Mouse (Mus musculus) forebrain, embryonic 13.5 days (tissue): ENCODE measurements around the gene Slc1a2. TPM values are rescaled to one million over a fixed set of nuclear protein-coding genes. Genes with fewer than 3 reads are reported as not detected.

ENCODE experiments used
- ATAC-seq: fragments of 200-750 bp; cut with Nextera tagmentation; 2 replicates; pipeline ENCODE4 v1.8.0; 2017
- H3K27ac ChIP-seq: fragments of 300-500 bp; sonication (generic); 2 replicates; pipeline ENCODE4 v1.5.1; 2015; ENCODE audit warnings: inconsistent platforms, mild to moderate bottlenecking, moderate library complexity
- H3K27me3 ChIP-seq: fragments of 300-500 bp; sonication (generic); 2 replicates; pipeline ENCODE4 v1.6.1; 2015; ENCODE audit warnings: mild to moderate bottlenecking, inconsistent platforms
- H3K36me3 ChIP-seq: fragments of 300-500 bp; sonication (generic); 2 replicates; pipeline ENCODE4 v1.6.1; 2015; ENCODE audit warnings: mild to moderate bottlenecking, inconsistent platforms; ENCODE audit not compliant: poor library complexity, severe bottlenecking
- H3K4me1 ChIP-seq: fragments of 300-500 bp; sonication (generic); 2 replicates; pipeline ENCODE4 v1.6.1; 2015; ENCODE audit warnings: inconsistent platforms
- H3K4me2 ChIP-seq: fragments of 300-500 bp; sonication (generic); 2 replicates; pipeline ENCODE4 v1.6.1; 2015; ENCODE audit warnings: inconsistent platforms, mild to moderate bottlenecking, moderate library complexity
- H3K4me3 ChIP-seq: fragments of 300-500 bp; sonication (generic); 2 replicates; pipeline ENCODE4 v1.5.1; 2015; ENCODE audit warnings: mild to moderate bottlenecking, inconsistent platforms
- H3K9ac ChIP-seq: fragments of 300-500 bp; sonication (generic); 2 replicates; pipeline ENCODE4 v1.6.1; 2015; ENCODE audit warnings: mild to moderate bottlenecking, inconsistent platforms
- H3K9me3 ChIP-seq: fragments of 300-500 bp; sonication (generic); replicated peaks from 2 replicates; pipeline ENCODE4 v1.6.1; 2016; ENCODE audit warnings: inconsistent platforms
- WGBS: fragments of 180-500 bp; shearing (Covaris S2); methylation state at CpG from one replicate; pipeline ENCODE4 v1.1.7; 2015; 5-methylcytosine and 5-hydroxymethylcytosine counted together
- polyA plus RNA-seq: library from polyadenylated mRNA; unstranded; fragments of >200 nt; fragmentation: Nextera tagmentation; extraction: Ambion mirVana; gene quantifications from 2 replicates; pipeline ENCODE4 v1.2.1, GENCODE M21; 2015

The Slc1a2 gene
- polyA plus RNA-seq, 1 experiment from 2014 or later = 10.8 TPM

DNA sequence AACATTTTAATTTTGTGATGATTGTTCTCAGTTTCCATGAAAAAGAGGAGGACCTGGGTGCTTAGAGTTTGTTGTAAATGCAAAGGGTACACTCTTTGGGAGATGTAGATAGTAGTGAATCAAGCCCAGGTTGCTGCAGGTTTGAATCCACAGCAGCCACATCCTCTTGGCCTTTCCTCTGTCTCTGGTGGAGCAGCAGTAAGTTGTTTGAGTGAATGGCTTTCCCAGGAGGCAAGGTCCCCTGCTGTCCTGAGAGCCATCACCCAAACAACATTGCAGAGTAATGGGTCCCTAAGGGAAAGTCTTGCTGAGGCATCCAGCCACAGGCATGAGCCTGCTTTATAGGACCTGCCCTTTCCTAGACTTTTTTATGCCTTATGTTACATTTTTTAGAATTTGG, 37.1 kb downstream of the Slc1a2 start:
- no peak overlapping the region for H3K4me3 ChIP-seq
- no peaks in the 10 kb centered on the region for H3K27me3 ChIP-seq
- H3K9me3 ChIP-seq = no peaks in the 10 kb centered on the region
- no peak overlapping the region for H3K4me2 ChIP-seq
- no peak for ATAC-seq
- H3K36me3 ChIP-seq = no peaks in the 10 kb centered on the region
- no peak overlapping the region for H3K9ac ChIP-seq
- no peak overlapping the region for H3K27ac ChIP-seq
- no peaks in the 10 kb centered on the region for H3K4me1 ChIP-seq

DNA sequence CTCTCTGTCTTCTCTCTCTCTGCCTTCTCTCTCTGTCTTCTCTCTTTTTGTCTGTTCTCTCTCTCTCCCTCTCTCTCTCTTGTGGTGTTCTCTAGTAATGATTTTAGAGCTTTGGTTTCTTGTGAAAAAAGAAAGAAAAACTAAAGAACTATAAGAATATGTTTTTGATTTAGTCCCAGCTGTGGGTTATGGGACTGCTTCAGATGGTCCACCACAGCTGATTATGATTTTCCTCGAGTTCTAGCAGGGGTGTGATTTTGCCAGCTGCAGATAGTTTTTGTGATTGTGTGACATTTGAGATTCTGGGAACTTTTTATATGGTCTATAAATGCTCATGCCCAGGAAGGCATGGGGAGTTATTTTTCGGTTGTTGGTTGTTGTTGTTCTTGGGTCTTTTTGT, 39.3 kb downstream of the Slc1a2 start:
- Histone ChIP-seq H3K27me3 (no peaks in the 10 kb centered on the region), H3K9me3 (no peaks in the 10 kb centered on the region), H3K9ac (no peak overlapping the region), H3K36me3 (no peaks in the 10 kb centered on the region), H3K4me3 (no peak overlapping the region), H3K4me2 (no peak overlapping the region), H3K27ac (no peak overlapping the region), H3K4me1 (no peaks in the 10 kb centered on the region)
- WGBS = 79% methylated on average over 2 of the region's 2 CpGs
- no peak for ATAC-seq

DNA sequence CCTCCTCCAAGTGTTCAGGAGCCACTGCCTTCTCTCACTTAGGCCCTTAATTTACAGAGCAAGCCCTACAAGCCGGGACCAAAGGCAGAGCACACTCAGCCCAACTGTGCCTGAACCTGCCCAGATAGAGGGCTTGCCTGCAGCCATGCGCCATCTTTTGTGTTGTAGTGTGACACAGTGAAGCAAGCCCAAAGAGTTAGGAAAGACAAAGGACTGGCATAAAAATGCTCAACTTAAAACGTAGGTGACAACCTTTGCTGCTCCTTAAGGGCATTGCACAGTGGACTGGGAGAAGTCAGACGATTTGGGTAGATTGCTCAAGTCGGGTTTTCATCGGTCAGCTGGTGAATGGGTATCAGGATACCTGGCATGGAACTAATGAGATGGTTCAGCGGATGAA, 41.5 kb downstream of the Slc1a2 start:
- H3K9ac ChIP-seq = no peak overlapping the region
- H3K4me3 ChIP-seq = no peak overlapping the region
- H3K27ac ChIP-seq = no peak overlapping the region
- no peaks in the 10 kb centered on the region for H3K36me3 ChIP-seq
- no peaks in the 10 kb centered on the region for H3K9me3 ChIP-seq
- ATAC-seq = no peak
- H3K4me2 ChIP-seq = no peak overlapping the region
- no peaks in the 10 kb centered on the region for H3K27me3 ChIP-seq
- WGBS = 85% methylated on average over 7 of the region's 7 CpGs
- H3K4me1 ChIP-seq = no peaks in the 10 kb centered on the region

DNA sequence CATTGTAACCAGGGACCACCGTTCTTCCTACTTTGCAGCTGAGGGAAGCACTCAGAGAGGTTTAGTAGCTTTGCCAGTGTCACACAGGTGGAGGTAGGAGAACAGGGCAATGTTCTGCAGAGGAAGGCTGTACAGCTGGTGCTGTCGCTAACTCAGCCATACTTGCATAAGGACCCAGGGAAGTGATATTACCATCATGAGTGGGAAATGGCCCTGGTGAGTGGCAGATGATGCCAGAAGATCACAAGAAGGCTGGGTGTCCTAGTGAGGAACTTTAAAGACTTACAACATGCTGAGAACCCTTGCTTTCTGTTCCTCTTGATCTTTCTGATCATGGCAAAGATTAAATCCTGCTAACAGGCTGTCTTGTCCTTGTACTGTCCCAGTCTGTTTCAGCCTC, 42.2 kb downstream of the Slc1a2 start:
- H3K4me3 ChIP-seq = no peak overlapping the region
- no peaks in the 10 kb centered on the region for H3K36me3 ChIP-seq
- no peak overlapping the region for H3K27ac ChIP-seq
- no peaks in the 10 kb centered on the region for H3K27me3 ChIP-seq
- H3K9ac ChIP-seq = no peak overlapping the region
- ATAC-seq = no peak
- WGBS = 89% methylated on average over 2 of the region's 2 CpGs
- no peak overlapping the region for H3K4me2 ChIP-seq
- no peaks in the 10 kb centered on the region for H3K9me3 ChIP-seq
- no peaks in the 10 kb centered on the region for H3K4me1 ChIP-seq

DNA sequence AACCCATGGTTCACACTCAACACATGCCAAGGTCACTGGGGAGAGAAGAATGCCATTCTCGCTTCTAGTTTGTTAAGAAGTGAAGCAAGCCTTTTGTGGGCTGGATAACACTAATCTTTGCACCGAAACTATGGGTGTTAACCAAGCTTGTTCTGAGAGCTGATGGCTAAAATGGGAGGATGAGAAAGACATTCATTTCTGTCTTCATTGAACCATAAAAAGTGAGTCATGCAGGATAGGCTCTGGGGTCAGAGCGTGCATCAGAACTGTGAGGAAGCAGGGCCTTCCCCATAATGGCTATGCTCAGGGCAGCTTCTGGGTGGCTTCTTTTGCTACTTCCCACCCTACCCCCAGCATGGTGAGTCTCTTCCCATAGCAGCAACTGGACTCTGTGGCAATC, 42.9 kb downstream of the Slc1a2 start:
- H3K27ac ChIP-seq = no peak overlapping the region
- no peak overlapping the region for H3K4me3 ChIP-seq
- no peaks in the 10 kb centered on the region for H3K4me1 ChIP-seq
- H3K36me3 ChIP-seq = no peaks in the 10 kb centered on the region
- no peak overlapping the region for H3K4me2 ChIP-seq
- no peak overlapping the region for H3K9ac ChIP-seq
- no peaks in the 10 kb centered on the region for H3K27me3 ChIP-seq
- ATAC-seq = no peak
- H3K9me3 ChIP-seq = no peaks in the 10 kb centered on the region
- WGBS = 86% methylated on average over 3 of the region's 3 CpGs

DNA sequence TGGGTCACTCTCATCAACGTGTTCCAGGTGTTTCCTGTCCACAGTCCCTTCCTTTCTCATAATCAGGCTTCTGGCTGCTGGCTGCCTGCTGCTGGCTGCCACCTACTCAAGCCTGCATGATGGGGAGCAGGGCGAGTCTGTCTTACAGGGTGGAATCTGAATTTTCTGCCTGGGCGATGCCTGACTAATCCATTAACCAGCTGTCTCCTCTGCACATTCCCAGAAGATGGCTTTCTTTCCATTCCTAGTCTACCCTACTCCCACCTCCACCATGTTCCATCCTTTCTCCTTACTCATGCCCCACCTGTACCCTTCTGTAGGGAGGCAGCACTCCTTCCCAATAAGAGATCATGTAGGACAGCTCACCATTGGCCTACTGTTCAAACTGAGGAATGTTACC, 45.1 kb downstream of the Slc1a2 start:
- Histone ChIP-seq H3K9me3 (no peaks in the 10 kb centered on the region), H3K36me3 (no peaks in the 10 kb centered on the region), H3K4me2 (no peak overlapping the region), H3K27ac (no peak overlapping the region), H3K27me3 (no peaks in the 10 kb centered on the region), H3K4me1 (no peaks in the 10 kb centered on the region), H3K9ac (no peak overlapping the region), H3K4me3 (no peak overlapping the region)
- 87% methylated on average over 3 of the region's 3 CpGs for WGBS
- ATAC-seq = no peak

DNA sequence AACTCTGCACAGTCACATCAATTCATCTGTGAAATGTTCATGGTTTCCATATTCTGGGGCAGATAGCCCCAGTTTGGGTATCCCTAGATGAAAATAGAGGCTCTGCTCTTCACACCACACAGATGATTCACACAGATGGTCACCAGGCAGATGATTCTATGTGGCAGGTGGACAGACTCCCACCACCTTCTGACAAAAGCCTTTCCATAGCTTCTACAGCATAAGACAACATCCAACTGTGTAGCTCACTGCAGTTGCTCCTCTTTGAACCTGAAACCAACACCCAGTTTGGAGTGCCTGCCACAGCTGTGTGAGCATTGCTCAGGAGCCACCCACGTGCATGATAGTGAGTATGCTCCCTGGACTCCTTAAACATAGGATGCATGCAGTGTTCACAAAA, 46.3 kb downstream of the Slc1a2 start:
- 83% methylated on average over 1 of the region's 1 CpGs for WGBS
- H3K27ac ChIP-seq = no peak overlapping the region
- ATAC-seq = no peak
- H3K4me2 ChIP-seq = no peak overlapping the region
- H3K4me1 ChIP-seq = no peaks in the 10 kb centered on the region
- H3K4me3 ChIP-seq = no peak overlapping the region
- no peaks in the 10 kb centered on the region for H3K36me3 ChIP-seq
- H3K27me3 ChIP-seq = no peaks in the 10 kb centered on the region
- no peaks in the 10 kb centered on the region for H3K9me3 ChIP-seq
- no peak overlapping the region for H3K9ac ChIP-seq

DNA sequence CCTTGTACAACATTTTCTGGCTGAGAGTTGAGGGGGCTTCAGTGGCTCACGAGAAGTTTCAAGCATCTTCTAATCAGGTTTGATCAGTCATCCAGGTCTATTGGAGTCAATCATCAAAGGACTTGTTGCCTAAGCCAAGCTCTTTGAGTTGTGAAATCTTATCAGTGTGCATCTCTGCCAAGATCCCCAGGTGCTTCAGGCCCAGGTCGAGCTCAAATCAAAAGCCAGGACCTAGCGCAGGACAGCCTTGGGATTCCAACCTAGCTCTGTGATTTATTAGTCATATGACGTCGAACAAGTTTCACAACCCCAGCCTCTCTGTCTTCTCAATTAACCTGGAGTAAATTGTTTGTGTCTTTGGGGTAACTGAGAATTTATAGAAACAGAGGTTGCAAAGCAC, 53.1 kb downstream of the Slc1a2 start:
- 90% methylated on average over 5 of the region's 5 CpGs for WGBS
- Histone ChIP-seq H3K4me2 (no peak overlapping the region), H3K27ac (no peak overlapping the region), H3K9ac (no peak overlapping the region), H3K4me3 (no peak overlapping the region), H3K9me3 (no peaks in the 10 kb centered on the region), H3K4me1 (no peaks in the 10 kb centered on the region), H3K27me3 (no peaks in the 10 kb centered on the region), H3K36me3 (no peaks in the 10 kb centered on the region)
- ATAC-seq = no peak

DNA sequence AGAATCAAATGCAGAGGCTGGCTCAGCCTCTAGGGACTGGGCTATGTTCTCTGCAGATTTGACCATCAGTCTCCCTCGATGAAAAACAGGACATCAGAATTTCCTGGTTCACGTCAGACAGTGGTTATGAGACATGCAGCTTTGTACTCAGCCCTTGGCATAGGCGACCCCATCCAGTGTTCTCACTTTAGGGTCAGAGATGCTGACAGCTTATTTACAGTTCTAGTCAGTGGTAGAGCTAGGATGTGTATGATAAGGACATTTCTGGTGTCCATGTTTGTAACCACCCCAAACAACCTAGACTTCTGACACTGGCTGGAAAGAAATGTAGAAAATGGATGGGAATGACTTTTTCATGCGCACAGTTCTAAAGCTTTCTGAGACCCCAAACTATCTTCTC, 53.6 kb downstream of the Slc1a2 start:
- Histone ChIP-seq H3K9ac (no peak overlapping the region), H3K4me3 (no peak overlapping the region), H3K9me3 (no peaks in the 10 kb centered on the region), H3K36me3 (no peaks in the 10 kb centered on the region), H3K27ac (no peak overlapping the region), H3K27me3 (no peaks in the 10 kb centered on the region), H3K4me2 (no peak overlapping the region), H3K4me1 (no peaks in the 10 kb centered on the region)
- no peak for ATAC-seq
- 83% methylated on average over 4 of the region's 4 CpGs for WGBS

DNA sequence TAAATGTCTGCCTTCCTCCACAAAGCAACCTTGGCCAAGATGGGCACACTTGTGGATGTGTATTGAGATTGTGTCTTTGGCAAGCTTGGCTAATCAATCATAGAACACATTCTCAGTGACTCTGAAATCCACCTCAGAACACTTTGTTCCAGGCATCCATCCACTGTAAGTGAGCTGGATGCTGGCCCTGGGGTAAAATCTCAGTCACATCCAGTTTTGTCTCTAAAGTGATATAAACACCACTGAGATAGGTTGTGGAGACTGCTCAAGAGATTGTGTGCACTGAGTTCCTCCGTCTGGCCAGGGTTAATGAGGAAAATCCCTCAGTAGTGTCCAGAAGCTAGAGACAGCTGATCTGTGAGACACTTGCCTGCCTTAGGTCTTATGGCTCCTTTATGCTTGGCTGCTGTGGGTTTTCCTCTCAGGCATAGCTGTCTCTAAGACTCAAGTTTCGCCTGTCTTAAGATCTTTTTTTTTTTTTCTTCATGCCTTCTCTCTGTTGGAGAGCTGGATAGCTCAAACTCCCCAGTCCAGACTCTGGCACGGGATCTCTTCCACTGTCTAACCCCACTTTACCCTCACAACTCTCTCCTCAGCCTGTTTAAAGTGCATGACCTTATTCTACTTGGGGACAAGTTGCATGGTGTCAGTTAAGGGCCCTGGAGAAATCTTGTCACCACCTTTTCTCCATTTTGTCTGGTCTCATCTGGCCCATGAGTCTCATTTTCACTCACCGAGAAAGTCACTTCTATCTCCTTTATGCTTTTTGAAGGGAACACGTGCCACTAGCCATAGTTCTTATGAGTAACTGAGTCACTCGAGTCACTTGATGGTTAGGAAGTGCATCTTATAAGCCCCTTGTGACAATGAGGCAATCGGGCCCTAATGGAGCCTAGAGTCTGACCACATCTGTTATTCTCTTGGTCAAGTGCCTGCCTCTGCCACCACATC, 54.5 kb downstream of the Slc1a2 start:
- WGBS = 85% methylated on average over 7 of the region's 7 CpGs
- Histone ChIP-seq H3K27ac (no peak overlapping the region), H3K9me3 (no peaks in the 10 kb centered on the region), H3K4me3 (no peak overlapping the region), H3K9ac (no peak overlapping the region), H3K27me3 (no peaks in the 10 kb centered on the region), H3K36me3 (no peaks in the 10 kb centered on the region), H3K4me1 (no peaks in the 10 kb centered on the region), H3K4me2 (no peak overlapping the region)
- ATAC-seq = no peak

DNA sequence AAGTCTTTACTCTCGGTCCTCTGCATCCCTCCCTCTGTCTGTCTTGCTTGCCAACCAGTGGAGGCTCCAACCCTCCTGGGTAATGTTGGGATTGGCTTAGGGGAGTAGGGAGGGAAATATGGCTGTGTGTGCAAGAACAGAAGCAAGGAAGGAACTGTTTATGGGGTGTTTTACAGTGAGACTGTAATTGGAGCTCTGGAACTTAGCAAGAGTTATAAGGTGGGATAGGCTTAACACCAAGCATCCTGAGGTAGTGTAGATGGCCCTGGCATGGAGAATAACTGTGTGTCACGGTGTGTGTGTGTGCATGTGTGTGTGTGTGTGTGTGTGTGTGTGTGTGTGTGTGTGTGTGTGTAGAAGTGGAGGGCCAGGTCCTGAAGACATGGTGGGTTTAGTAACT, 55.9 kb downstream of the Slc1a2 start:
- Histone ChIP-seq H3K4me2 (no peak overlapping the region), H3K9me3 (no peaks in the 10 kb centered on the region), H3K4me1 (no peaks in the 10 kb centered on the region), H3K27ac (no peak overlapping the region), H3K27me3 (no peaks in the 10 kb centered on the region), H3K36me3 (no peaks in the 10 kb centered on the region), H3K4me3 (no peak overlapping the region), H3K9ac (no peak overlapping the region)
- WGBS = 81% methylated on average over 2 of the region's 2 CpGs
- no peak for ATAC-seq

DNA sequence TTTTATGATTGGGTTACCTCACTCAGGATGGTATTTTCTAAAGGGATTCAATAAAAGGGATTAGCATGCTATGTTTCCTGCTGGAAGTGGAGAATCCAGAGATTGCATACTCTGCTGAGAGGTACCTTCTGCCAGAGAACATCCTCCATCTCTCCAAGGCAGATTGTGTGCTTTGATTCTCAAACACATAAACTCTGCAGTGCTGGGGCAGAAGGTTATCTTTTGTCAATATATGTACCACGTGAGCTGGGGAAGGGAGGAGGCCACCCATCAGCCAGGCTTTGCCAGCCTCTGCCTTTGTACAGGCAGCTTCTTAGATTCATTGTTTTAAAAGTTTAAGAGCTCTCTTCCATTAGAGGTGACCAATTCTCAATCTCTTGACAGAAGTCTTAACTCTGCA, 57.3 kb downstream of the Slc1a2 start:
- H3K9me3 ChIP-seq = no peaks in the 10 kb centered on the region
- H3K4me1 ChIP-seq = no peaks in the 10 kb centered on the region
- no peak for ATAC-seq
- H3K4me3 ChIP-seq = no peak overlapping the region
- no peak overlapping the region for H3K9ac ChIP-seq
- H3K27me3 ChIP-seq = no peaks in the 10 kb centered on the region
- H3K27ac ChIP-seq = no peak overlapping the region
- H3K4me2 ChIP-seq = no peak overlapping the region
- H3K36me3 ChIP-seq = no peaks in the 10 kb centered on the region
- 43% methylated on average over 1 of the region's 1 CpGs for WGBS

DNA sequence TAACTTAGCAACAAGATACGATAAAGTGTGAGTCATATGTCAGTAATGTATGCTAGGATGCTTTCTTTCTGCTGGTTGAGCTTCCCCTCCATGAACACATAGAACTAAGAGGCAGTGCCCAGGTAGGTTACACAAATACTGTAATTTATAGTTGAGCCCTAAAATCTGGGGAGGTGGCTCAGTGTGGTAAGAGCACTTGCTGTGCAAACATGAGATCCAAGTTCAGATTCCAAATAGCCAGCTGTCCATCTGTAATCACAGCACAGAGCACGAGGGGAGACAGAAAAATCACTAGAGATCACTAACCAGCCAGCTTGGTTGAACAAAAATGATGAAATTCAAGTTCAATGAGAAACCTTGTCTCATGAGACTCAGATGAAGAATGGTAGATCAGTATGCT, 63.4 kb downstream of the Slc1a2 start:
- no peak overlapping the region for H3K9ac ChIP-seq
- no peak overlapping the region for H3K27ac ChIP-seq
- no peaks in the 10 kb centered on the region for H3K36me3 ChIP-seq
- WGBS = 80% methylated on average over 2 of the region's 2 CpGs
- no peaks in the 10 kb centered on the region for H3K9me3 ChIP-seq
- no peak overlapping the region for H3K4me2 ChIP-seq
- H3K4me1 ChIP-seq = no peaks in the 10 kb centered on the region
- no peaks in the 10 kb centered on the region for H3K27me3 ChIP-seq
- no peak overlapping the region for H3K4me3 ChIP-seq
- no peak for ATAC-seq
